12 mouse cellular contexts compared by ENCODE assay signal in the genomic region with DNA sequence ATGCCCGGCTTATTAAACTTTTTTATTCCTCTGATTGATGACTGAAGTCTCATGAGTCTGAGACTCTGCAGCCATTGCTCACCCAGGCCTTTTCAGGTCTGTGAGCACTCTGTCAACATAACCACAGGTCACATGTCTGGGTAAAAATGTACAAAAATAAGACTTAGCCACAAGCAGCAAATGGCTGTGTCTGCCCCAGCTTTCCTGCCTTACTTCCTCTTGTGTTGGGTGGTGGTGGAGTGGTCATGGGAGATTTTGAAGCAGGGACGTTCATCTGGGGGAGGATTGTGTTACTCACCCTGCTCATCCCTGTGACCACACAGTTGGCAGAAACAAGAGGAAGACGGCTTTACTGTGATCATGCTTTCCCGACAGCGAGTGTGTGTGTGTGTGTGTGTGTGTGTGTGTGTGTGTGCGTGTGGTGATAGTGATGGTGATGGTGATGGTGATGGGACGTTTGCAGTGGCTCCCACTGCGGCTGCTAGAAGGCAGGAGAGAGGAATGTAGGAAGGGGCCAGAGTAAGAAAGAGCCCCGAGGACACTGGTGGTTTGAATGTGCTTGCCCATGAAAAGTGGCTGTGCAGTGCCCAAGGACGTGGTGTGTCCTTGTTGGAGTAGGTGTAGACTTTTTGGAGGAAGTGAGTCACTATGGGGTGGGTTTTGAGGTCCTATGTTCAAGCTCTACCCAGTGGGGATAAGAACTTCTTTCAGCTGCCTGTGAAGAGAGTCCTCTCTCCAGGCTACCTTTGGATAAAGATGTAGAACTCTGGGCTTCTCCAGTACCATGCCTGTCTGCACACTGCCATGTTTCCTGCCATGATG. TPM values are rescaled to one million over a fixed set of nuclear protein-coding genes. Genes with fewer than 3 reads are reported as not detected.
DNase-seq lines count a peak whose midpoint lies in the region; TF ChIP-seq lines count a peak whose summit lies in the region.
"Had no signal": no experiment of that assay in that cellular context is flagged by ENCODE, and none has a peak within 500 bp of the region (broad histone marks: within the 10 kb centered on the region; RNA-seq: fewer than 3 reads in every experiment).

No protein-coding gene starts in this region.

- peaks cover 7% of the 10 kb centered on the region; the same call in 1 of the 2 replicates for H3K4me1 ChIP-seq in spleen, adult 2 months (ENCODE audit: control insufficient read depth, insufficient read depth, insufficient read length)

- H3K27ac ChIP-seq in spleen, adult 2 months (ENCODE audit: insufficient read depth, low read length), result no peak overlapping the region
- H3K27ac ChIP-seq: hindbrain, embryonic 14.5 days had no signal

- TF ChIP-seq CTCF in spleen, adult 2 months (IDR thresholded peaks at IDR 0.05; ENCODE audit: extremely low read depth, insufficient read depth, insufficient read length, insufficient replicate concordance), result no peak

- no peak overlapping the region for H3K4me3 ChIP-seq in spleen, adult 2 months (ENCODE audit: extremely low read depth, insufficient read depth, insufficient read length)

- WGBS in spleen, adult 2 months, result 14% methylated on average over 10 of the region's 10 CpGs

- H3K27me3 ChIP-seq in spleen, adult 2 months (ENCODE audit: control insufficient read depth, insufficient read depth, low read length), result no peaks in the 10 kb centered on the region

- no peak for TF ChIP-seq POLR2A in spleen, adult 2 months (IDR thresholded peaks at IDR 0.05; ENCODE audit: low read depth, low read length)

- DNase-seq in adrenal gland, adult (ENCODE audit: inconsistent age in 2 of 2, low spot score in 1 of 2), result peak; percentile 13 to 36
- DNase-seq in adrenal gland, postnatal 14 days, result no peak
- DNase-seq in spleen, adult 2 months (ENCODE audit: low read depth in 1 of 2, low spot score in 2 of 2), result peak; percentile 19 to 24
- DNase-seq in spleen, postnatal 10 days (ENCODE audit: low spot score in 2 of 2), result no peak
- DNase-seq in lung, postnatal 25 days (ENCODE audit: low spot score), result peak; percentile 59
- DNase-seq in gastrocnemius, adult 8-10 months (ENCODE audit: low spot score in 2 of 2), result no peak
- DNase-seq in cerebellum, postnatal 10 days, result no peak
- DNase-seq in layer of hippocampus, postnatal 25 days (ENCODE audit: extremely low spot score in 1 of 2, low spot score in 1 of 2), result no peak
- DNase-seq: cerebellum, adult 8-10 months; gastrocnemius, postnatal 14 days; layer of hippocampus, postnatal 36 days had no signal

- H3K36me3 ChIP-seq in spleen, adult 2 months (ENCODE audit: control insufficient read depth, insufficient read depth, low read length), result no peaks in the 10 kb centered on the region

RNA-seq across cellular contexts. Expression of a gene that starts 37.8 kb away (rescaled TPM):
- total RNA-seq in adrenal gland, postnatal 14 days (2021), result 17.8 and 17.9 TPM in 2 replicates
- 3.2 and 3.9 TPM in 2 replicates for polyA plus RNA-seq in spleen, adult 2 months (2012; rRNA removed)
- total RNA-seq in gastrocnemius, adult 8-10 months (2022), result 10 to 100 TPM; 48.0 to 64.3 (median 54.5) TPM
- total RNA-seq in layer of hippocampus, postnatal 25 days (2021), result 10 to 100 TPM; 48.4 to 48.7 TPM

Comparison
In these comparisons a context has a peak if more than half of its experiments do, and no peak if none do; other contexts are left out.
1. DNase-seq: peak in adrenal gland, adult (2 of 2), spleen, adult 2 months (2 of 2) and lung, postnatal 25 days (single experiment); none in adrenal gland, postnatal 14 days (single experiment), spleen, postnatal 10 days (0 of 2), gastrocnemius, adult 8-10 months (0 of 2), cerebellum, postnatal 10 days (0 of 2) and layer of hippocampus, postnatal 25 days (0 of 2).